Mouse (Mus musculus) kidney, adult 2 months (tissue): ENCODE measurements at regions not wholly inside any gene's neighbourhood (a gene's known extent, or its start where the extent isn't known, plus 50 kb on each side); places are given as distances from the start of the nearest gene placed in this dataset.

Experiments used
- DNase-seq: peaks from one replicate; pipeline ENCODE4 v3.0.0; 2021
- H3K27ac ChIP-seq: fragments of 200-500 bp; 2 replicates; pipeline ENCODE4 v1.5.1; 2012; ENCODE audit warnings: low read depth, low read length, control low read depth, inconsistent platforms; ENCODE audit not compliant: insufficient read depth
- H3K27me3 ChIP-seq: fragments of 200-500 bp; replicated peaks from 2 replicates; pipeline ENCODE4 v1.6.1; 2012; ENCODE audit warnings: mild to moderate bottlenecking, moderate library complexity, low read length, inconsistent platforms; ENCODE audit not compliant: control insufficient read depth, insufficient read depth
- H3K36me3 ChIP-seq: fragments of 200-500 bp; 2 replicates; pipeline ENCODE4 v1.6.1; 2012; ENCODE audit warnings: mild to moderate bottlenecking, moderate library complexity, low read length, inconsistent platforms; ENCODE audit not compliant: control insufficient read depth, insufficient read depth
- H3K4me1 ChIP-seq: fragments of 200-500 bp; 2 replicates; pipeline ENCODE4 v1.6.1; 2011; ENCODE audit warnings: low read length; ENCODE audit not compliant: control insufficient read depth, insufficient read depth
- H3K4me3 ChIP-seq: fragments of 200-500 bp; 2 replicates; pipeline ENCODE4 v1.5.1; 2011; ENCODE audit warnings: mild to moderate bottlenecking, low read depth, low read length, control low read depth; ENCODE audit not compliant: insufficient read depth
- CTCF ChIP-seq: fragments of 200-500 bp; conservative IDR thresholded peaks from 2 replicates; pipeline ENCODE4 v1.5.1; 2011; ENCODE audit warnings: low read depth, mild to moderate bottlenecking, control low read depth, low read length, moderate library complexity, mixed read lengths; ENCODE audit not compliant: insufficient read depth, insufficient read length
- POLR2A ChIP-seq: fragments of 200-500 bp; IDR thresholded peaks from one replicate; pipeline ENCODE4 v1.6.1; 2011; ENCODE audit warnings: low read depth, low read length, control low read depth
- WGBS: fragments of 180-500 bp; shearing (Covaris S2); methylation state at CpG from one replicate; pipeline ENCODE4 v1.1.7; 2018; 5-methylcytosine and 5-hydroxymethylcytosine counted together

DNA sequence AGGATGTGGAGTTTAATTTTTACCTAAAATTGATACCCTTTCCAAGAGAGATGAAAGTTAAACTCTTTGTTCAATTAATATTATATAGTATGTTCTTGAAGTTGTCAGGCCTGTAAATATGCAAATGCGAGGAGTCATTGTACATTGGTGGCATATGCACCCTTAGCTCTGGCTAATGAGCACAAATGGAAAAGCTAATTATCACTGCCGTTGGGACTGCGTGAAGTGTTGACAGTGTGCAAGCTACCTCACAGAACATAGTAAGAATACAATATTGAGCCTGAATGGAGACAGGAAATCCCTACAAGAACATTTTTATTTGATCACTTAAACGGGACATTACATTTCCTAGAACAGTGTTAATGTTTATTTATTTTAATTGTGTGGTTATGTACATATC, 241.5 kb upstream of the Dlgap1 start:
- no peak for DNase-seq
- no peak overlapping the region for H3K4me3 ChIP-seq
- H3K27ac ChIP-seq: no peak overlapping the region
- WGBS: 79% methylated on average over 4 of the region's 4 CpGs
- no peaks in the 10 kb centered on the region for H3K36me3 ChIP-seq
- TF ChIP-seq POLR2A: no peak
- no peak for TF ChIP-seq CTCF
- no peaks in the 10 kb centered on the region for H3K27me3 ChIP-seq
- H3K4me1 ChIP-seq: no peaks in the 10 kb centered on the region

DNA sequence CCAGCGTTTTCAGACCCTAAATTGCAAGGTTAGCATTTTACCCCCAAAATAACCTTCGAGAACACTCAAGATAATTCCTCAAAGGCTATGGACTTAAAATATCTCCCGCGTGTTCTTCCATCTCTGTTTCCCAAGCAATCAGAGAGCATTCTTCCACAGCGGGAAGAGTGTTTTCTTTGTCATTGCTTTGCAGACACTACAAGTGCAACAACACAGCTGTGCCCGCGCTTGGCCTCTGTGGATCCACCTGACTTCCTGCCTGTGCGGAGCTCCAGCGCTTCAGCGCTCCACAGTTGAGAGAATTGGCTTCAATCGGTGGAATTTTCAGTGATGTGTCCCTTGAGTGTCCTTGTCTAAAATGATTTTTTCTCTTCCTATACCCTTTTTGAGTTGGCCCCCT, 235.9 kb upstream of the Dlgap1 start:
- no peak for TF ChIP-seq POLR2A
- no peak for TF ChIP-seq CTCF
- 89% methylated on average over 11 of the region's 11 CpGs for WGBS
- DNase-seq: no peak
- no peak overlapping the region for H3K4me3 ChIP-seq
- H3K27me3 ChIP-seq: no peaks in the 10 kb centered on the region
- H3K36me3 ChIP-seq: no peaks in the 10 kb centered on the region
- H3K27ac ChIP-seq: no peak overlapping the region
- H3K4me1 ChIP-seq: no peaks in the 10 kb centered on the region

DNA sequence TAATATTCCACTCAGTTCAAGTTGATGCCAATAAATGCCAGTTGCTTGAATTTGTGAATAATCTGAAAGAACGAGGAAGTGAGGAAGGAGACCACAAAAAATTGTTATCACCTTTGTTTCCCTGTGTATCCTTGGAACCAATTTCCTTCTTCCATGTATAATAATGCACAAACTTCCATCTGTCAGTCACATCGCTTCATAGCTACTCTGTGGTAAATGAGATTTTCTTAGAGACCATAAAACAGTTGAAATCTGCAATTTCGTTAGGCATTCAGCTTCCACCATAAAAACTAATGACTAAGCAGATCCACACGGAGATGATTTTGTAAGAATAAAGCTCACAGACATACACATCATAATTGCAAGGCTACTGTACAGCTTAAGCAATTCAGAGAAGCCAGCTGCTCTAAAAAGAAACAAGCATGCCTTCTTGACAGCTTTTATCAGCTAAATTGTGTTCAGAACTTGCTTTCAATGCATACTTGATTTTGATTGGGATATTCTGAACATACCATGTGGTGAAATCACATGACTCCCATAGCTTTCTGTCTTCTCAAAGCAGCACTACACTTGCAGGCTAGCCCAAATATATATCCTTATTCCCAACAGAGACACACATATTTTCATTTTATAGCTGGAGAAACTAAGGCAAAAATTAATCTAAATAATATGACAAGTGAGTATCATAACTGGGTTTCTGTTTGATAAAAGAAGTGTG, 232.3 kb upstream of the Dlgap1 start:
- no peak for TF ChIP-seq CTCF
- TF ChIP-seq POLR2A: no peak
- H3K36me3 ChIP-seq: no peaks in the 10 kb centered on the region
- no peak overlapping the region for H3K4me3 ChIP-seq
- H3K27me3 ChIP-seq: no peaks in the 10 kb centered on the region
- no peak for DNase-seq
- H3K27ac ChIP-seq: no peak overlapping the region
- WGBS: 64% methylated on average over 4 of the region's 4 CpGs
- H3K4me1 ChIP-seq: no peaks in the 10 kb centered on the region

DNA sequence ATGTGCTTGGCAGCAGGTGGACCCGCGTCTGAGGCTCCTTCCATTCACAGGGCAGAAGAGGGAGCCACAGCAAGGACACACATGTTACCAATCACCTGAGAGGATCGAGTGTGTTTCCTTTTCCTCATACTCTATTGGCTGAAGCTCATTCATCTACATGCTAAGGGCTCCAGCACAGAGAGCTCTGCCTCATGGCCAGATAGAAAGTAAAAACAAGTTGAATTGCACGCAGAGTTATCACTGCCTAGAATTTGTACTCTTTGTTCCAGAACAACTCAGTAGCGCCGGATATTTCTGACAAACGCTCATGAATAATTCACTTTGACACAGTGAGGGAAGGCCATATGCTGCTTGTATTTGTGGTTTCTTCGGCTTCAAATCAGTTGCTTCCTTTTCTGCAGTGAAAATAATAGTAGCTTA, 199.9 kb upstream of the Dlgap1 start:
- no peaks in the 10 kb centered on the region for H3K4me1 ChIP-seq
- 79% methylated on average over 8 of the region's 8 CpGs for WGBS

DNA sequence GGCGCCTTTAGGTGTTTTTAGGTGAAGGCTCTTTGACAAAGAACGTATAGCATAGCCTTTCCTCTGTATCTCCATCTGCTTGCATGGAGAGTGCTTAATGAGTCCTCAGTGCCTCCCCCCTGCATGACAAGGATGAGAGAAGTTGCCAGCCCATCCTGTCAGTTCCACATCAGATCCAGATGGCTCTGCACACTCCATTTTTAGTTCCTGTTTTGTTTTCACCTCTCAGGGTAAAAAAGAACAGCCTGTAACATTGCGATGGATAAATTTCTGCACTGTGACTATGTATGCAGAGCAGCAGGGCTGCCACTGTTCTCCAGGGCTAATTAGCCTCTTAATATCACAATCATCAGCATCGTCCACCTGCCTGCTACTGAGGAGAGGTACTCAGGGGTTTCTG, 198.8 kb upstream of the Dlgap1 start:
- no peak for TF ChIP-seq POLR2A
- no peak for TF ChIP-seq CTCF
- no peaks in the 10 kb centered on the region for H3K36me3 ChIP-seq
- DNase-seq: no peak
- WGBS: 66% methylated on average over 4 of the region's 4 CpGs
- no peaks in the 10 kb centered on the region for H3K27me3 ChIP-seq
- H3K27ac ChIP-seq: no peak overlapping the region
- H3K4me3 ChIP-seq: no peak overlapping the region
- no peaks in the 10 kb centered on the region for H3K4me1 ChIP-seq

More for the DNA sequence above, 199.9 kb upstream of the Dlgap1 start:
- H3K36me3 ChIP-seq: no peaks in the 10 kb centered on the region
- H3K4me3 ChIP-seq: no peak overlapping the region
- no peak overlapping the region for H3K27ac ChIP-seq
- H3K27me3 ChIP-seq: no peaks in the 10 kb centered on the region
- no peak for DNase-seq
- TF ChIP-seq POLR2A (no peak), CTCF (no peak)

DNA sequence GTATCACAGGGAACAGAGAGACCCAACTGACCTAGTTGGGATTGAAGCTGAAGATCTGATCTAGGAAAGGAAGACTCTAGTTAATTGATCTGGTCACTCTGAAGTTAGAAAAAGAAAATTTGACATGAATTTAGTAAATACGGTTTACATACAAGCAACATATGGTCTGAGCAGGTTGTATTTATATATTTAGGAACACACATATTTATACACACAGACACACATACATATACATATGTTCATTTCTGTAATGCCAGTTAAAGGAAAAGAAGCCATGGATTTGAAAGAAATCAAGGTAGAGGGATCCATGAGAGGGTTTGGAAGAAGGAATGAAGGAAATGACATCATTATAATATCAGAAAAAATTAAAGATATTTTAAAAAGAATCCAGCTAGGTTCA, 187.7 kb upstream of the Dlgap1 start:
- Histone ChIP-seq H3K4me3 (no peak overlapping the region), H3K4me1 (no peaks in the 10 kb centered on the region), H3K27ac (no peak overlapping the region), H3K36me3 (no peaks in the 10 kb centered on the region), H3K27me3 (no peaks in the 10 kb centered on the region)
- TF ChIP-seq CTCF: no peak
- no peak for TF ChIP-seq POLR2A
- WGBS: 91% methylated on average over 1 of the region's 1 CpGs
- DNase-seq: no peak

DNA sequence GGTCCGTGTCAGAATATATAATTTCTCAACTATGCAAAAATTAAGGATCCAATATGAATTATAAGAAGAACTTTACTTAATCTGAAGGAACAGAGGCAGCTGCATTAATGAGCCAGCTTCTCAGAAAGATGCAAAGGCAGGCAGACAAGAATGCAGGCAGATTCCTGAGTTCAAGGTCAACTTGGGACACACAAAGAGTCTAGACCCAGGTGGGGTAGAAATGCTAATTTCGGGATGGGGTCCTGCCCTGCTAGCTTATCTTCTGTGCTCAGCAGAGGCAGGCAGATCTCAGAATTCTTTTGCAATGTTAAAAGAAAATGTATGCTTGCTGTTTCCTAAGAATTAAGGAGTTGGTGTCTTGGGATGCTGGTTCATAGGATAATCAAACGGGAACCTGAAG, 181.9 kb upstream of the Dlgap1 start:
- no peak for TF ChIP-seq CTCF
- 79% methylated on average over 3 of the region's 3 CpGs for WGBS
- no peaks in the 10 kb centered on the region for H3K4me1 ChIP-seq
- no peak for DNase-seq
- no peaks in the 10 kb centered on the region for H3K27me3 ChIP-seq
- H3K36me3 ChIP-seq: no peaks in the 10 kb centered on the region
- no peak overlapping the region for H3K27ac ChIP-seq
- no peak overlapping the region for H3K4me3 ChIP-seq

DNA sequence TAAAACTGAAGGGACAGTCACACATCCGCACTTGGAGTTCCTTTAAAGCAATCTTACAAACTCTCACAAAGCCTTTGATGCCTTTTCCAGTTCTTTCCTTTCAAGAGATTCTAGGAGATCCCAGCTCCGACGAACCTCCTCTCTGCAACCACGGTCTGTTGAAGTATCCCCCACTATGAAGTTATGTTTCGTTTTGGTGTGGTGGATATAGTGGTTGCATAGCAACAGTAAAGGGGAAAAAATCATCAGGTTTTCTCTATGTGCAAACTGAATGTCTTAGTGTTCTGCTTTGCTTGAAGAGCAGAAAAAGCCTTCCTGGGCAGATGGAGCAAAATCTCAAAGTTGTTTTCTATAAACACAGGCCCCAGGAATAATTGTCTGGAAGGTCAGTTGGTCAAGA, 147.4 kb upstream of the Dlgap1 start:
- Histone ChIP-seq H3K27ac (no peak overlapping the region), H3K36me3 (no peaks in the 10 kb centered on the region), H3K4me3 (no peak overlapping the region), H3K4me1 (no peaks in the 10 kb centered on the region), H3K27me3 (no peaks in the 10 kb centered on the region)
- TF ChIP-seq POLR2A: no peak
- DNase-seq: no peak
- WGBS: 78% methylated on average over 5 of the region's 5 CpGs
